Mouse (Mus musculus): Measurements from ENCODE around the gene Slc9a3r1. TPM values are rescaled to one million over a fixed set of nuclear protein-coding genes. Genes with fewer than 3 reads are reported as not detected.

The Slc9a3r1 gene
- total RNA-seq, 4 experiments from 2014 or later = 1.3 to 2.0 (median 1.5) TPM

GRCm38 (mm10) chr11:115223877-115224276 lies 60.7 kb downstream of the Slc9a3r1 start:
- DNase-seq (ENCODE audit: low spot score in 2 of 2) = no peak

GRCm38 (mm10) chr11:115224889-115225288 lies 61.7 kb downstream of the Slc9a3r1 start:
- peak; percentile 46 to 54 for DNase-seq (ENCODE audit: low spot score in 2 of 2)

- no peak for DNase-seq (ENCODE audit: low spot score in 2 of 2)
These were observed 62.2 kb downstream of the Slc9a3r1 start for GRCm38 (mm10) chr11:115225301-115225700.

- DNase-seq (ENCODE audit: low spot score in 2 of 2) = no peak
These were observed 63.8 kb downstream of the Slc9a3r1 start for GRCm38 (mm10) chr11:115226811-115227491.

GRCm38 (mm10) chr11:115227640-115228039 lies 64.5 kb downstream of the Slc9a3r1 start:
- DNase-seq (ENCODE audit: low spot score in 2 of 2) = no peak

- DNase-seq (ENCODE audit: low spot score in 2 of 2) = peak in 1 of 2 experiments; percentile 39
These were observed 65.3 kb downstream of the Slc9a3r1 start for GRCm38 (mm10) chr11:115228430-115228829.

GRCm38 (mm10) chr11:115229021-115229930 lies 66.1 kb downstream of the Slc9a3r1 start:
- peak in 1 of 2 experiments; percentile 62 for DNase-seq (ENCODE audit: low spot score in 2 of 2)

Other genes with a start within 250 kb of the Slc9a3r1 start
- gene Cd300lb, start 229.0 kb upstream of the Slc9a3r1 start, total RNA-seq (2022) = under 1 TPM; 0.12 to 0.17 (median 0.16) TPM
- not detected for gene Cd300c, start 194.2 kb upstream of the Slc9a3r1 start, total RNA-seq (2022)
- under 1 TPM; 0.10 to 0.34 (median 0.21) TPM for gene Cd300ld, start 173.4 kb upstream of the Slc9a3r1 start, total RNA-seq (2022)
- gene Cd300c2, start 161.5 kb upstream of the Slc9a3r1 start, total RNA-seq (2022) = under 1 TPM in 1 of 4 experiments, not detected in 3; 0.27 TPM
- gene Cd300ld2, start 147.1 kb upstream of the Slc9a3r1 start, total RNA-seq (2022) = not detected
- under 1 TPM in 1 of 4 experiments, not detected in 3; 0.74 TPM for gene Cd300ld4, start 136.3 kb upstream of the Slc9a3r1 start, total RNA-seq (2022)
- gene Cd300ld5, start 125.6 kb upstream of the Slc9a3r1 start, total RNA-seq (2022) = 1 to 10 TPM in 1 of 4 experiments, under 1 TPM in 2, not detected in 1; 0.29 to 2.7 (median 0.77) TPM
- 1 to 10 TPM in 2 of 4 experiments, under 1 TPM in 2; 0.29 to 2.9 (median 1.2) TPM for gene Cd300ld3, start 114.9 kb upstream of the Slc9a3r1 start, total RNA-seq (2022)
- gene Cd300e, start 101.2 kb upstream of the Slc9a3r1 start, total RNA-seq (2022) = under 1 TPM in 1 of 4 experiments, not detected in 3; 0.13 TPM
- gene Rab37, start 71.9 kb upstream of the Slc9a3r1 start, total RNA-seq (2022) = under 1 TPM in 2 of 4 experiments, not detected in 2; 0.13 to 0.15 TPM
- under 1 TPM in 1 of 4 experiments, not detected in 3; 0.07 TPM for gene Cd300lf, start 29.3 kb upstream of the Slc9a3r1 start, total RNA-seq (2022)
- gene Tmem104, start 24.1 kb downstream of the Slc9a3r1 start, total RNA-seq (2022) = 1 to 10 TPM; 4.3 to 7.2 (median 6.3) TPM
- 10 to 100 TPM; 13.3 to 16.6 (median 15.8) TPM for gene Nat9, start 24.5 kb downstream of the Slc9a3r1 start, total RNA-seq (2022)
- gene Grin2c, start 103.9 kb downstream of the Slc9a3r1 start, total RNA-seq (2022) = under 1 TPM; 0.05 to 0.16 (median 0.14) TPM
- gene Fdxr, start 113.7 kb downstream of the Slc9a3r1 start, total RNA-seq (2022) = 1 to 10 TPM; 2.4 to 4.1 (median 2.7) TPM
- 1 to 10 TPM; 2.7 to 5.7 (median 4.6) TPM for gene Fads6, start 134.3 kb downstream of the Slc9a3r1 start, total RNA-seq (2022)
- not detected for gene Otop2, start 143.8 kb downstream of the Slc9a3r1 start, total RNA-seq (2022)
- under 1 TPM; 0.15 to 0.34 (median 0.24) TPM for gene Ush1g, start 158.7 kb downstream of the Slc9a3r1 start, total RNA-seq (2022)
- gene Otop3, start 171.4 kb downstream of the Slc9a3r1 start, total RNA-seq (2022) = not detected
- gene Hid1, start 204.4 kb downstream of the Slc9a3r1 start, total RNA-seq (2022) = 1 to 10 TPM in 2 of 4 experiments, under 1 TPM in 2; 0.68 to 2.7 (median 1.2) TPM
- gene Cdr2l, start 218.6 kb downstream of the Slc9a3r1 start, total RNA-seq (2022) = 1 to 10 TPM in 3 of 4 experiments, under 1 TPM in 1; 0.77 to 1.6 (median 1.1) TPM
- gene Mrpl58, start 240.4 kb downstream of the Slc9a3r1 start, total RNA-seq (2022) = 10 to 100 TPM; 79.1 to 92.9 (median 87.4) TPM

All from gastrocnemius, adult 8-10 months (tissue).